Mouse (Mus musculus) liver, embryonic 13.5 days (tissue): ENCODE results near the gene Srpk1. TPM values are rescaled to one million over a fixed set of nuclear protein-coding genes. Genes with fewer than 3 reads are reported as not detected.

ENCODE experiments used
- ATAC-seq: fragments of 200-750 bp; cut with Nextera tagmentation; 2 replicates; pipeline ENCODE4 v1.8.0; 2017; ENCODE audit warnings: low read depth, mild to moderate bottlenecking, moderate number of reproducible peaks, moderate library complexity
- DNase-seq: peaks from one replicate; pipeline ENCODE4 v3.0.0; 2022
- H3K27ac ChIP-seq: fragments of 300-500 bp; sonication (generic); 2 replicates; pipeline ENCODE4 v1.5.1; 2015; ENCODE audit warnings: moderate library complexity, mild to moderate bottlenecking, inconsistent platforms
- H3K27me3 ChIP-seq: fragments of 300-500 bp; sonication (generic); 2 replicates; pipeline ENCODE4 v1.6.1; 2015; ENCODE audit warnings: mild to moderate bottlenecking, inconsistent platforms
- H3K36me3 ChIP-seq: fragments of 300-500 bp; sonication (generic); 2 replicates; pipeline ENCODE4 v1.6.1; 2015; ENCODE audit warnings: mild to moderate bottlenecking, inconsistent platforms
- H3K4me1 ChIP-seq: fragments of 300-500 bp; sonication (generic); replicated peaks from 2 replicates; pipeline ENCODE4 v1.6.1; 2015; ENCODE audit warnings: inconsistent platforms
- H3K4me2 ChIP-seq: fragments of 300-500 bp; sonication (generic); 2 replicates; pipeline ENCODE4 v1.6.1; 2015; ENCODE audit warnings: inconsistent platforms, mild to moderate bottlenecking, moderate library complexity
- H3K4me3 ChIP-seq: fragments of 300-500 bp; sonication (generic); replicated peaks from 2 replicates; pipeline ENCODE4 v1.5.1; 2015; ENCODE audit warnings: mild to moderate bottlenecking, inconsistent platforms
- H3K9ac ChIP-seq: fragments of 300-500 bp; sonication (generic); 2 replicates; pipeline ENCODE4 v1.6.1; 2015; ENCODE audit warnings: mild to moderate bottlenecking, inconsistent platforms
- H3K9me3 ChIP-seq: fragments of 300-500 bp; sonication (generic); replicated peaks from 2 replicates; pipeline ENCODE4 v1.6.1; 2016; ENCODE audit warnings: inconsistent platforms
- WGBS: fragments of 180-500 bp; shearing (Covaris S2); methylation state at CpG from one replicate; pipeline ENCODE4 v1.1.7; 2015; ENCODE audit not compliant: insufficient replicate concordance; 5-methylcytosine and 5-hydroxymethylcytosine counted together
- polyA plus RNA-seq: library from polyadenylated mRNA; unstranded; fragments of >200 nt; fragmentation: Nextera tagmentation; extraction: Ambion mirVana; gene quantifications from 2 replicates; pipeline ENCODE4 v1.2.1, GENCODE M21; 2015

Gene Srpk1
- polyA plus RNA-seq, 1 experiment from 2014 or later: 54.3 TPM

- WGBS: 37% methylated on average over 3 of the region's 3 CpGs
- no peak for ATAC-seq
- H3K9ac ChIP-seq: no peak overlapping the region
Observed at GRCm38 (mm10) chr17:28629125-28629524, 6.6 kb upstream of the Srpk1 start.

GRCm38 (mm10) chr17:28628248-28629124, 6.0 kb upstream of the Srpk1 start:
- DNase-seq (no peak), ATAC-seq (no peak)
- no peak overlapping the region for H3K4me2 ChIP-seq
- WGBS: 36% methylated on average over 10 of the region's 10 CpGs
- no peaks in the 10 kb centered on the region for H3K36me3 ChIP-seq
- H3K4me3 ChIP-seq: no peak overlapping the region
- H3K27me3 ChIP-seq: no peaks in the 10 kb centered on the region
- H3K4me1 ChIP-seq: peaks cover 14% of the 10 kb centered on the region
- H3K9me3 ChIP-seq: no peaks in the 10 kb centered on the region
- H3K9ac ChIP-seq: no peak overlapping the region
- no peak overlapping the region for H3K27ac ChIP-seq

More at GRCm38 (mm10) chr17:28629125-28629524, 6.6 kb upstream of the Srpk1 start:
- H3K4me3 ChIP-seq: no peak overlapping the region
- H3K36me3 ChIP-seq: no peaks in the 10 kb centered on the region
- no peaks in the 10 kb centered on the region for H3K9me3 ChIP-seq
- no peak for DNase-seq
- no peak overlapping the region for H3K4me2 ChIP-seq
- H3K27me3 ChIP-seq: no peaks in the 10 kb centered on the region
- H3K4me1 ChIP-seq: peaks cover 14% of the 10 kb centered on the region
- H3K27ac ChIP-seq: no peak overlapping the region

GRCm38 (mm10) chr17:28626937-28627336, 4.4 kb upstream of the Srpk1 start:
- DNase-seq (no peak), ATAC-seq (no peak)
- 39% methylated on average over 2 of the region's 2 CpGs for WGBS
- Histone ChIP-seq H3K27ac (no peak overlapping the region), H3K4me2 (no peak overlapping the region), H3K4me1 (peaks cover 19% of the 10 kb centered on the region), H3K27me3 (no peaks in the 10 kb centered on the region), H3K4me3 (no peak overlapping the region), H3K9ac (no peak overlapping the region), H3K9me3 (no peaks in the 10 kb centered on the region), H3K36me3 (no peaks in the 10 kb centered on the region)

GRCm38 (mm10) chr17:28625327-28625726, 2.8 kb upstream of the Srpk1 start:
- H3K4me2 ChIP-seq: no peak overlapping the region
- H3K9me3 ChIP-seq: no peaks in the 10 kb centered on the region
- no peaks in the 10 kb centered on the region for H3K27me3 ChIP-seq
- ATAC-seq (no peak), DNase-seq (no peak)
- WGBS: 80% methylated on average over 15 of the region's 15 CpGs
- H3K4me3 ChIP-seq: no peak overlapping the region
- H3K4me1 ChIP-seq: peaks cover 32% of the 10 kb centered on the region
- H3K9ac ChIP-seq: no peak overlapping the region
- H3K27ac ChIP-seq: no peak overlapping the region
- no peaks in the 10 kb centered on the region for H3K36me3 ChIP-seq

GRCm38 (mm10) chr17:28624841-28625240, 2.3 kb upstream of the Srpk1 start:
- DNase-seq (no peak), ATAC-seq (no peak)
- Histone ChIP-seq H3K36me3 (peaks cover 5% of the 10 kb centered on the region), H3K27me3 (no peaks in the 10 kb centered on the region), H3K27ac (no peak overlapping the region), H3K9me3 (no peaks in the 10 kb centered on the region), H3K4me3 (no peak overlapping the region), H3K9ac (no peak overlapping the region), H3K4me2 (no peak overlapping the region), H3K4me1 (peaks cover 36% of the 10 kb centered on the region)
- WGBS: 52% methylated on average over 2 of the region's 2 CpGs

GRCm38 (mm10) chr17:28621381-28622299, 869 bp downstream of the Srpk1 start:
- Histone ChIP-seq H3K27me3 (no peaks in the 10 kb centered on the region), H3K9me3 (no peaks in the 10 kb centered on the region), H3K4me3 (peak overlapping the region; percentile 96), H3K36me3 (peaks cover 20% of the 10 kb centered on the region), H3K4me2 (peak overlapping the region; percentile 97), H3K9ac (peak overlapping the region; percentile 96), H3K27ac (peak overlapping the region; percentile 88), H3K4me1 (peaks cover 53% of the 10 kb centered on the region)
- WGBS: under 1% methylated on average over 77 of the region's 78 CpGs
- ATAC-seq (peak; percentile 62), DNase-seq (peak; percentile 38)

GRCm38 (mm10) chr17:28618775-28619174, 3.7 kb downstream of the Srpk1 start:
- peak overlapping the region; percentile 35 for H3K4me2 ChIP-seq
- no peaks in the 10 kb centered on the region for H3K27me3 ChIP-seq
- H3K36me3 ChIP-seq: peaks cover 42% of the 10 kb centered on the region
- DNase-seq (no peak), ATAC-seq (no peak)
- peak overlapping the region; percentile 63 for H3K27ac ChIP-seq
- no peaks in the 10 kb centered on the region for H3K9me3 ChIP-seq
- peak overlapping the region; percentile 11; the same call in 1 of the 2 replicates for H3K9ac ChIP-seq
- no peak overlapping the region for H3K4me3 ChIP-seq
- H3K4me1 ChIP-seq: peaks cover 77% of the 10 kb centered on the region
- WGBS: 82% methylated on average over 1 of the region's 1 CpGs

GRCm38 (mm10) chr17:28618124-28618523, 4.4 kb downstream of the Srpk1 start:
- 28% methylated on average over 7 of the region's 7 CpGs for WGBS
- H3K27me3 ChIP-seq: no peaks in the 10 kb centered on the region
- peaks cover 84% of the 10 kb centered on the region for H3K4me1 ChIP-seq
- H3K9ac ChIP-seq: peak overlapping the region; percentile 39; the same call in 1 of the 2 replicates
- H3K36me3 ChIP-seq: peaks cover 45% of the 10 kb centered on the region
- peak overlapping the region; percentile 35 for H3K4me2 ChIP-seq
- DNase-seq (peak; percentile 44), ATAC-seq (peak; percentile 64)
- H3K9me3 ChIP-seq: no peaks in the 10 kb centered on the region
- H3K27ac ChIP-seq: peak overlapping the region; percentile 63
- no peak overlapping the region for H3K4me3 ChIP-seq

GRCm38 (mm10) chr17:28617636-28618035, 4.9 kb downstream of the Srpk1 start:
- Histone ChIP-seq H3K27me3 (no peaks in the 10 kb centered on the region), H3K9me3 (no peaks in the 10 kb centered on the region), H3K9ac (peak overlapping the region; percentile 39; the same call in 1 of the 2 replicates), H3K4me2 (peak overlapping the region; percentile 35), H3K27ac (peak overlapping the region; percentile 63; the same call in 1 of the 2 replicates), H3K4me3 (no peak overlapping the region), H3K4me1 (peaks cover 86% of the 10 kb centered on the region), H3K36me3 (peaks cover 45% of the 10 kb centered on the region)
- DNase-seq (no peak), ATAC-seq (no peak)
- 59% methylated on average over 10 of the region's 10 CpGs for WGBS

GRCm38 (mm10) chr17:28615332-28615731, 7.2 kb downstream of the Srpk1 start:
- Histone ChIP-seq H3K9me3 (no peaks in the 10 kb centered on the region), H3K27ac (no peak overlapping the region), H3K4me3 (no peak overlapping the region), H3K9ac (no peak overlapping the region), H3K36me3 (peaks cover 45% of the 10 kb centered on the region), H3K27me3 (no peaks in the 10 kb centered on the region), H3K4me1 (peaks cover 74% of the 10 kb centered on the region), H3K4me2 (no peak overlapping the region)
- WGBS: 88% methylated on average over 4 of the region's 4 CpGs
- DNase-seq: no peak
- ATAC-seq: no peak

- H3K4me3 ChIP-seq: no peak overlapping the region
- H3K9me3 ChIP-seq: no peaks in the 10 kb centered on the region
- H3K36me3 ChIP-seq: peaks cover 33% of the 10 kb centered on the region
- DNase-seq (no peak), ATAC-seq (no peak)
- no peak overlapping the region for H3K27ac ChIP-seq
- WGBS: 58% methylated on average over 6 of the region's 6 CpGs
- no peaks in the 10 kb centered on the region for H3K27me3 ChIP-seq
- H3K9ac ChIP-seq: no peak overlapping the region
- no peak overlapping the region for H3K4me2 ChIP-seq
- H3K4me1 ChIP-seq: peaks cover 54% of the 10 kb centered on the region
Observed at GRCm38 (mm10) chr17:28613096-28613495, 9.4 kb downstream of the Srpk1 start.
